Mouse (Mus musculus): ENCODE data around the gene Tex264. TPM values are rescaled to one million over a fixed set of nuclear protein-coding genes. Genes with fewer than 3 reads are reported as not detected.
A peak's percentile ranks its signal among the peaks of the same experiment; 100 is the strongest.
"Not testable (repeated sequence)": the region's sequence is repeated elsewhere in the genome, so short reads cannot be mapped to it uniquely, and the experiment has no call there.

Tex264 gene
- total RNA-seq, 2 experiments from 2014 or later, result 90.9 to 104 TPM

GRCm38 (mm10) chr9:106675480-106675879 is 10.2 kb downstream of the Tex264 start:
- intact Hi-C loops (cut with DNase I), result no loop called here
- peak; percentile 75 to 80 for DNase-seq (ENCODE audit: extremely low spot score in 1 of 2, low spot score in 2 of 2)

- no peak for DNase-seq (ENCODE audit: extremely low spot score in 1 of 2, low spot score in 2 of 2)
- intact Hi-C loops (cut with DNase I), result loop anchor here (5.0 kb wide), 1 partner anchor 148 kb away; the partner anchor contains the start of gene Dcaf1
Measured at GRCm38 (mm10) chr9:106673860-106674259, 11.9 kb downstream of the Tex264 start.

GRCm38 (mm10) chr9:106664856-106665255 is 20.9 kb downstream of the Tex264 start:
- no peak for DNase-seq (ENCODE audit: extremely low spot score in 1 of 2, low spot score in 2 of 2)
- intact Hi-C loops (cut with DNase I), result no loop called here

GRCm38 (mm10) chr9:106664433-106664832 is 21.3 kb downstream of the Tex264 start:
- intact Hi-C loops (cut with DNase I), result no loop called here

GRCm38 (mm10) chr9:106663200-106663599 is 22.5 kb downstream of the Tex264 start:
- intact Hi-C loops (cut with DNase I), result no loop called here

More at GRCm38 (mm10) chr9:106664433-106664832, 21.3 kb downstream of the Tex264 start:
- peak; percentile 65 to 81 for DNase-seq (ENCODE audit: extremely low spot score in 1 of 2, low spot score in 2 of 2)

GRCm38 (mm10) chr9:106659935-106660334 is 25.8 kb downstream of the Tex264 start:
- DNase-seq (ENCODE audit: extremely low spot score in 1 of 2, low spot score in 2 of 2), result no peak
- intact Hi-C loops (cut with DNase I), result no loop called here

More at GRCm38 (mm10) chr9:106663200-106663599, 22.5 kb downstream of the Tex264 start:
- DNase-seq (ENCODE audit: extremely low spot score in 1 of 2, low spot score in 2 of 2), result no peak

GRCm38 (mm10) chr9:106659441-106659840 is 26.3 kb downstream of the Tex264 start:
- intact Hi-C loops (cut with DNase I), result no loop called here
- no peak for DNase-seq (ENCODE audit: extremely low spot score in 1 of 2, low spot score in 2 of 2)

GRCm38 (mm10) chr9:106657592-106657991 is 28.1 kb downstream of the Tex264 start:
- no peak for DNase-seq (ENCODE audit: extremely low spot score in 1 of 2, low spot score in 2 of 2)
- intact Hi-C loops (cut with DNase I), result no loop called here

- intact Hi-C loops (cut with DNase I), result no loop called here
- DNase-seq (ENCODE audit: extremely low spot score in 1 of 2, low spot score in 2 of 2), result no peak
Measured at GRCm38 (mm10) chr9:106656820-106657219, 28.9 kb downstream of the Tex264 start.

GRCm38 (mm10) chr9:106655884-106656720 is 29.6 kb downstream of the Tex264 start, which contains the start of gene Grm2:
Gene Grm2, minus strand, starts transcription at chr9:106656082.
- intact Hi-C loops (cut with DNase I), result no loop called here
- DNase-seq (ENCODE audit: extremely low spot score in 1 of 2, low spot score in 2 of 2), result peak in 1 of 2 experiments; percentile 76

GRCm38 (mm10) chr9:106652720-106653119 is 33.0 kb downstream of the Tex264 start:
- DNase-seq (ENCODE audit: extremely low spot score in 1 of 2, low spot score in 2 of 2), result no peak
- intact Hi-C loops (cut with DNase I), result no loop called here

- intact Hi-C loops (cut with DNase I), result no loop called here
Measured at GRCm38 (mm10) chr9:106647226-106647625, 38.5 kb downstream of the Tex264 start.

GRCm38 (mm10) chr9:106645684-106646271 is 39.9 kb downstream of the Tex264 start:
- no peak for DNase-seq (ENCODE audit: extremely low spot score in 1 of 2, low spot score in 2 of 2)
- intact Hi-C loops (cut with DNase I), result no loop called here

More at GRCm38 (mm10) chr9:106647226-106647625, 38.5 kb downstream of the Tex264 start:
- no peak for DNase-seq (ENCODE audit: extremely low spot score in 1 of 2, low spot score in 2 of 2)

GRCm38 (mm10) chr9:106643787-106644186 is 41.9 kb downstream of the Tex264 start:
- no peak for DNase-seq (ENCODE audit: extremely low spot score in 1 of 2, low spot score in 2 of 2)
- intact Hi-C loops (cut with DNase I), result loop anchor here (2.0 to 5.0 kb wide), 2 partner anchors 43 to 111 kb away; no protein-coding TSS in a partner anchor

GRCm38 (mm10) chr9:106643128-106643527 is 42.6 kb downstream of the Tex264 start:
- intact Hi-C loops (cut with DNase I), result loop anchor here (2.0 to 5.0 kb wide), 2 partner anchors 42 to 111 kb away; no protein-coding TSS in a partner anchor
- DNase-seq (ENCODE audit: extremely low spot score in 1 of 2, low spot score in 2 of 2), result peak; percentile 59 to 89

GRCm38 (mm10) chr9:106641346-106641745 is 44.4 kb downstream of the Tex264 start:
- intact Hi-C loops (cut with DNase I), result loop anchor here (5.0 kb wide), 1 partner anchor 109 kb away; no protein-coding TSS in a partner anchor
- DNase-seq (ENCODE audit: extremely low spot score in 1 of 2, low spot score in 2 of 2), result no peak

GRCm38 (mm10) chr9:106638154-106638553 is 47.6 kb downstream of the Tex264 start:
- intact Hi-C loops (cut with DNase I), result no loop called here

GRCm38 (mm10) chr9:106632185-106632584 is 53.5 kb downstream of the Tex264 start:
- no peak for DNase-seq (ENCODE audit: extremely low spot score in 1 of 2, low spot score in 2 of 2)
- intact Hi-C loops (cut with DNase I), result no loop called here

More at GRCm38 (mm10) chr9:106638154-106638553, 47.6 kb downstream of the Tex264 start:
- DNase-seq (ENCODE audit: extremely low spot score in 1 of 2, low spot score in 2 of 2), result no peak

GRCm38 (mm10) chr9:106627796-106628195 is 57.9 kb downstream of the Tex264 start:
- DNase-seq (ENCODE audit: extremely low spot score in 1 of 2, low spot score in 2 of 2); intact Hi-C loops (cut with DNase I): not testable (repeated sequence)
